Mouse (Mus musculus): Measurements from ENCODE around the gene Socs3. TPM values are rescaled to one million over a fixed set of nuclear protein-coding genes. Genes with fewer than 3 reads are reported as not detected.

The Socs3 gene
- polyA plus RNA-seq, 1 experiment from 2014 or later, result 8.4 TPM

DNA sequence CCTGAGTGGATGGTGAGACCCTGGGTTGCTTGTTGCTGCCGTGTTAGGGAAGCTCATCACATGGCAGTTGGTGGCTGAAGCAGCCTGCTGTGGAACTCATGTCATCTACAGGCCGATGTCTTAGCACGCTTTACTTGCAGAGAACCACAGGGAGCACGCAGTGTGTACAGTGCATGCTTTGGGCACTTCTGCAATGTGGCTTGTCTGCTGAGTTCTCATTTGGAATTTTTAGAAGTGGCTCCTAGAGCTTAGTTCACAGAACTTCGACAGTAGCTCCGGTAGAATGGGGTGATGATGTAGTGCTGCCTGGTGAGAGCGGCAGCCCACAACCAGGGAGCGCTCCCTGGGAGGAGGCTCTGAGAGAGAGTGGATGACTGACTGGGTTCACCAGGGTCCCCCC, 39.0 kb upstream of the Socs3 start:
- 84% methylated on average over 8 of the region's 8 CpGs for WGBS
- ATAC-seq (replicated peaks; ENCODE audit: insufficient number of reproducible peaks, low FRiP score, low TSS enrichment, low read depth), result no peak
- H3K4me2 ChIP-seq (ENCODE audit: low read depth, low read length), result no peak overlapping the region
- no peak overlapping the region for H3K4me3 ChIP-seq (ENCODE audit: low read depth, low read length)
- H3K4me1 ChIP-seq (ENCODE audit: control insufficient read depth, insufficient read depth, low read length), result peaks cover 4% of the 10 kb centered on the region; the same call in 1 of the 2 replicates
- DNase-seq (ENCODE audit: low spot score), result no peak
- H3K27ac ChIP-seq (replicated peaks; ENCODE audit: low read depth, low read length), result no peak overlapping the region
- H3K36me3 ChIP-seq (replicated peaks; ENCODE audit: control insufficient read depth, insufficient read depth, low read depth, low read length), result peaks cover 5% of the 10 kb centered on the region
- H3K27me3 ChIP-seq (ENCODE audit: control insufficient read depth, insufficient read depth, low read length), result no peaks in the 10 kb centered on the region
- H3K9me3 ChIP-seq (replicated peaks; ENCODE audit: control insufficient read depth, low read length), result no peaks in the 10 kb centered on the region
- no peak overlapping the region for H3K9ac ChIP-seq (replicated peaks; ENCODE audit: low read length)

DNA sequence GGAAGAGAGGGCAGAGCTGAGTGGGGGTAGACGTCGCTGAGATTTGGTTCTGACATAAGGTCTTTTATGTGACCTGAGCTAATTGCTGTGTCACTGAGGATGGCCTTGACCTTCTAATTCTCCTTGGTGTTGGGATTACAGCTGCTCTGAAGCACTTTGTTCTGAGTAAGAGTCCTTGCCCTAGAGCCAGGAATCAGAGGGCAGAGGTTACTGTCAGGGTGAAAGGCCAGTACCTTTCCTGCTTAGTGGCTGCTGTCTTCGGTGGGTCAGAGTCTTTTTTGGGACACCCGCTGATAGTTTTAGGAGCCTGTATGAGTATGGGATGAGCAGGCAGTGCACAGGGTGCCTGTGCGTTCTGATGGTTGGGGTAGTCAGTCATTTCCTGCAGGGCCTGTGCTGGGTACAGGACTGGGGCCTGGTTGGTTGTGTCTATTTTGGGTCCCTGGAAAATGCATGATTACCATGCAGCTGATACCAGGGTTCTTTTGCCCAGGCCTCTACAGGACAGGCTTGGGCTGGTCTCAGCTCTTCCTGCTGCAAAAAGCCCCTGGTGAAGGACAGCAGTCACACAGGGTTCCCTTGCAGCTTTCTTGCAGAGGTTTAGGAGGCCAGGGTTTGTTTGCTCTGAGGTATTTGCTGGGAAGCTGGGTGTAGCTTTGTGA, 38.4 kb upstream of the Socs3 start:
- H3K9me3 ChIP-seq (replicated peaks; ENCODE audit: control insufficient read depth, low read length), result no peaks in the 10 kb centered on the region
- no peak overlapping the region for H3K4me3 ChIP-seq (ENCODE audit: low read depth, low read length)
- H3K9ac ChIP-seq (replicated peaks; ENCODE audit: low read length), result no peak overlapping the region
- peaks cover 6% of the 10 kb centered on the region for H3K36me3 ChIP-seq (replicated peaks; ENCODE audit: control insufficient read depth, insufficient read depth, low read depth, low read length)
- no peak overlapping the region for H3K4me2 ChIP-seq (ENCODE audit: low read depth, low read length)
- WGBS, result 35% methylated on average over 5 of the region's 5 CpGs
- no peaks in the 10 kb centered on the region for H3K27me3 ChIP-seq (ENCODE audit: control insufficient read depth, insufficient read depth, low read length)
- no peak for ATAC-seq (replicated peaks; ENCODE audit: insufficient number of reproducible peaks, low FRiP score, low TSS enrichment, low read depth)
- no peak overlapping the region for H3K27ac ChIP-seq (replicated peaks; ENCODE audit: low read depth, low read length)
- H3K4me1 ChIP-seq (ENCODE audit: control insufficient read depth, insufficient read depth, low read length), result peaks cover 4% of the 10 kb centered on the region; the same call in 1 of the 2 replicates
- no peak for DNase-seq (ENCODE audit: low spot score)

DNA sequence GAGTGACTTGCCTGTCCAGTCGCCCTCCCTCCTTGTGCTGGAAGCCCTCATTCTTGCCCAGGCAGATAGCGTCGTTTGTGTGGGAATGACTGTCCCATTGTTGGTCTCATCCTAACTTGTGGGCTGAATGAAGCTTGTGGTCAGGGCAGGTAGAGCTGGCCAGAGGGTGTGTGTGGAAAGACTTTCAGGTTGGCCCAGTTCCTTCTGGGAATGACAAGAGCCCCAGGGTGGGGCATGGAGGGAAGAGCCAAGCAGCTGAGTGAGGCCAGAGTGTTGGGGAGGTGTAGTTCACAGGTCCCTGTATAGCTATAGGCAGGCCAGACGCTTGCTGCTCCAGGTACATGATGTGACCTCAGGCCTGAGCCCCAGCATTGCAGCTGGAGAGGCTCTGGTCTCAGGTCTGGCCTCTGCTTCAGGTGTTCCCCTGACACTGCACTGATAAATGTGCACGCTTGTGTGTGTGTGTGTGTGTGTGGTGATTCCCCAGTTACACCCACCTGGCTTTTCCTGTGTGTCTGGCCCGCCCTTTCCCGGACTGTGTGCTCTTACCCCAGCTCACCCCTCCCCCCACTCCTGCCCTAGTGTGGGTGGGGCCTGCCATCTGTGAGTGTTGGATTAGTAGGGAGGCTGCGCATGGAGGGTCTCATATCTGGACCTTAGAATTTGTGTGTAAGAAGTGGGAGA, 37.8 kb upstream of the Socs3 start:
- Histone ChIP-seq H3K9ac (replicated peaks; ENCODE audit: low read length) (no peak overlapping the region), H3K27me3 (ENCODE audit: control insufficient read depth, insufficient read depth, low read length) (no peaks in the 10 kb centered on the region), H3K4me2 (ENCODE audit: low read depth, low read length) (no peak overlapping the region), H3K9me3 (replicated peaks; ENCODE audit: control insufficient read depth, low read length) (no peaks in the 10 kb centered on the region), H3K4me1 (ENCODE audit: control insufficient read depth, insufficient read depth, low read length) (peaks cover 4% of the 10 kb centered on the region; the same call in 1 of the 2 replicates), H3K27ac (replicated peaks; ENCODE audit: low read depth, low read length) (no peak overlapping the region), H3K4me3 (ENCODE audit: low read depth, low read length) (no peak overlapping the region), H3K36me3 (replicated peaks; ENCODE audit: control insufficient read depth, insufficient read depth, low read depth, low read length) (peaks cover 7% of the 10 kb centered on the region)
- no peak for ATAC-seq (replicated peaks; ENCODE audit: insufficient number of reproducible peaks, low FRiP score, low TSS enrichment, low read depth)
- WGBS, result 64% methylated on average over 8 of the region's 8 CpGs
- no peak for DNase-seq (ENCODE audit: low spot score)

DNA sequence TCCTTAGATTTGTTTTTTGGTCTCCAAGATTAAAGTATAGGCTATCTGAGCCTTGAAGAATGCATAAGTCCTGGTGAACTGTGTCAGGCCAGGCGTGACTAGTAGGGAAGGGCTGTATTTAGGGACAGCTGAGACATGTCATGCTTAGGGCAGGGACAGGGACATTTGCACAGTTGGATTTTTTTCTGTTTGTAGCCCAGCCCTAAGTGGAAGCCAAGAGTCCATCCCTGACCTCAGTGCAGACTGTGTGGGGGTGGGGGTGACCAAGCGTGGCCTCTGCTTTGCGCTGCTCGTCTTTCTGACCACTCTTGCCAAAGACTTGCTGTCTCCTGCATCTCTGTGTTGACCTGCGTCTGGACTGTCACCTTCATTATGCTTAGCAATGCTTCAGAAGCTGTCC, 34.4 kb upstream of the Socs3 start:
- Histone ChIP-seq H3K36me3 (replicated peaks; ENCODE audit: control insufficient read depth, insufficient read depth, low read depth, low read length) (peaks cover 12% of the 10 kb centered on the region), H3K4me1 (ENCODE audit: control insufficient read depth, insufficient read depth, low read length) (peaks cover 4% of the 10 kb centered on the region; the same call in 1 of the 2 replicates), H3K27me3 (ENCODE audit: control insufficient read depth, insufficient read depth, low read length) (no peaks in the 10 kb centered on the region), H3K27ac (replicated peaks; ENCODE audit: low read depth, low read length) (no peak overlapping the region), H3K4me2 (ENCODE audit: low read depth, low read length) (no peak overlapping the region), H3K9me3 (replicated peaks; ENCODE audit: control insufficient read depth, low read length) (no peaks in the 10 kb centered on the region), H3K4me3 (ENCODE audit: low read depth, low read length) (no peak overlapping the region), H3K9ac (replicated peaks; ENCODE audit: low read length) (no peak overlapping the region)
- no peak for ATAC-seq (replicated peaks; ENCODE audit: insufficient number of reproducible peaks, low FRiP score, low TSS enrichment, low read depth)
- DNase-seq (ENCODE audit: low spot score), result no peak
- WGBS, result 86% methylated on average over 5 of the region's 5 CpGs

DNA sequence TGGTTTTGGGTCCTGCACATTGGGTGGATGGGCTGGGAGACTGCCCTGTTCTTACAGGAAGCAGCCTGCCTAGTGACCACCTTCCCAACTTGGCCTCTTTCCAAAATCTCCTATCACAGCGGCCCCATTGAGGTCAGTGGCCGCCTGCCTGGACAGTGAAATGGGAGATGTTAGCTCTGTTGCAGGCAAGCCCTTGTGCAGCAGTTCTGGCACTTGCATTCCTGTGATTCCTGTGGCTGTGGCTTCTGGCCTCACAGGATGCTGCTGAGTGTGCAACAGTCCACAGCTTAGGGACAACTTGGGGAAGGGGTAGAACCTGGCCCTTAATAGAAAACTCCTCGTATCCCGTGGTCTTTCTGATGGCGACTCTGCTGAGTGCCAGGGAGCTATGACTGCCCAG, 33.9 kb upstream of the Socs3 start:
- Histone ChIP-seq H3K27ac (replicated peaks; ENCODE audit: low read depth, low read length) (no peak overlapping the region), H3K4me1 (ENCODE audit: control insufficient read depth, insufficient read depth, low read length) (peaks cover 4% of the 10 kb centered on the region; the same call in 1 of the 2 replicates), H3K27me3 (ENCODE audit: control insufficient read depth, insufficient read depth, low read length) (no peaks in the 10 kb centered on the region), H3K9me3 (replicated peaks; ENCODE audit: control insufficient read depth, low read length) (no peaks in the 10 kb centered on the region), H3K4me3 (ENCODE audit: low read depth, low read length) (no peak overlapping the region), H3K9ac (replicated peaks; ENCODE audit: low read length) (no peak overlapping the region), H3K36me3 (replicated peaks; ENCODE audit: control insufficient read depth, insufficient read depth, low read depth, low read length) (peaks cover 12% of the 10 kb centered on the region), H3K4me2 (ENCODE audit: low read depth, low read length) (no peak overlapping the region)
- 78% methylated on average over 5 of the region's 5 CpGs for WGBS
- ATAC-seq (replicated peaks; ENCODE audit: insufficient number of reproducible peaks, low FRiP score, low TSS enrichment, low read depth), result no peak
- no peak for DNase-seq (ENCODE audit: low spot score)

DNA sequence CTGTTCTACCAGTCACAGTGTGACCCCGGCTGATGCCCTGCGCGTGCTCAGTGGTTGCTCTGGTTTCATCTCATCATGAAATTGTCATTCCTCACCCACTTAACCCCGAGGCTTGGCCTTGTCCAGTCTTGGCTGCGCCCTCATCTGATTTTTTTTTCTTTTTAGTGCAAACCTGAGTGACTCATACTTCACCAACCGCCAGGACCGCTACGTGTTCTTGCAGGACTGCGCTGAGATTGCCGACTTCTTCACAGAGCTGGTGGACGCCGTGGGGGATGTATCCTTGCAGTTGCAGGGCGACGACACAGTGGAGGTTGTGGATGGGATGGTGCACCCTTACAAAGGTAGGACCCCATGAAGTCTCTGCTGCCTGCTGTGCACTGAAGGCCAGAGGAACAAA, 33.3 kb upstream of the Socs3 start:
- WGBS, result 95% methylated on average over 14 of the region's 14 CpGs
- ATAC-seq (replicated peaks; ENCODE audit: insufficient number of reproducible peaks, low FRiP score, low TSS enrichment, low read depth) (no peak), DNase-seq (ENCODE audit: low spot score) (no peak)
- Histone ChIP-seq H3K4me1 (ENCODE audit: control insufficient read depth, insufficient read depth, low read length) (peaks cover 4% of the 10 kb centered on the region; the same call in 1 of the 2 replicates), H3K9ac (replicated peaks; ENCODE audit: low read length) (no peak overlapping the region), H3K9me3 (replicated peaks; ENCODE audit: control insufficient read depth, low read length) (no peaks in the 10 kb centered on the region), H3K4me2 (ENCODE audit: low read depth, low read length) (no peak overlapping the region), H3K27me3 (ENCODE audit: control insufficient read depth, insufficient read depth, low read length) (no peaks in the 10 kb centered on the region), H3K36me3 (replicated peaks; ENCODE audit: control insufficient read depth, insufficient read depth, low read depth, low read length) (peaks cover 12% of the 10 kb centered on the region), H3K27ac (replicated peaks; ENCODE audit: low read depth, low read length) (no peak overlapping the region), H3K4me3 (ENCODE audit: low read depth, low read length) (no peak overlapping the region)

DNA sequence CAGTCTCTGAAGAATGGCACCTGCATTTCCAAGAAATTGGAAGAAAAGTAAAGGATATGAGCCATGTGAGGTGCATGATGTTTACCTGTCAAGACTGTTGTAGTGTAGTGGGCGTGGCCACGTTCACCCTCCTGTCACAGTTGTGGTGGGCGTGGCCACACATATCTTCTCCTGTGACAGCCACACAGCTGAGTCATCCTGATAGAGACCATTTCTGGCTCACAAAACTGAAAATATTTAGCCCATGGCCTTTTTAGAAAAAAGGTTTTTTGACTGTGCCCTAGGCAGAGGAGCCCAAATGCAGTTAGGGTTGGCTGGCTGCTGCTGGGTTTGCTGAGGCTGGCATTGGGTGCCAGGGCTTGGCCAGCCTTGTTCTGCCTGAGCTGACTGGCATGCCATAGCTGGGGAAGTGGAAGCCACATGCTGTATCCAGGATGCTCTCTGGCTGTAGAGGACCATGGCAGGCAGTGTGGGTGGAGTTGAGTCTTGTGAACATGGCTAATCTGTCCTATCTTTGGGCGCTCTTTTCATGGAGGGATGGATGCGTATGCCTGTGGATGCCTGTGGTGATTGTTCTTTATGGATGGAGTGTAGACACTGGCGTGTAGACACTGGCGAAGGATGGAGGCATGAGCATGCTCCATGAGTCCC, 30.8 kb upstream of the Socs3 start:
- Histone ChIP-seq H3K4me2 (ENCODE audit: low read depth, low read length) (no peak overlapping the region), H3K36me3 (replicated peaks; ENCODE audit: control insufficient read depth, insufficient read depth, low read depth, low read length) (peaks cover 12% of the 10 kb centered on the region), H3K9me3 (replicated peaks; ENCODE audit: control insufficient read depth, low read length) (no peaks in the 10 kb centered on the region), H3K27ac (replicated peaks; ENCODE audit: low read depth, low read length) (no peak overlapping the region), H3K27me3 (ENCODE audit: control insufficient read depth, insufficient read depth, low read length) (no peaks in the 10 kb centered on the region), H3K4me3 (ENCODE audit: low read depth, low read length) (no peak overlapping the region), H3K9ac (replicated peaks; ENCODE audit: low read length) (no peak overlapping the region), H3K4me1 (ENCODE audit: control insufficient read depth, insufficient read depth, low read length) (no peaks in the 10 kb centered on the region)
- WGBS, result 92% methylated on average over 7 of the region's 7 CpGs
- ATAC-seq (replicated peaks; ENCODE audit: insufficient number of reproducible peaks, low FRiP score, low TSS enrichment, low read depth) (no peak), DNase-seq (ENCODE audit: low spot score) (no peak)

DNA sequence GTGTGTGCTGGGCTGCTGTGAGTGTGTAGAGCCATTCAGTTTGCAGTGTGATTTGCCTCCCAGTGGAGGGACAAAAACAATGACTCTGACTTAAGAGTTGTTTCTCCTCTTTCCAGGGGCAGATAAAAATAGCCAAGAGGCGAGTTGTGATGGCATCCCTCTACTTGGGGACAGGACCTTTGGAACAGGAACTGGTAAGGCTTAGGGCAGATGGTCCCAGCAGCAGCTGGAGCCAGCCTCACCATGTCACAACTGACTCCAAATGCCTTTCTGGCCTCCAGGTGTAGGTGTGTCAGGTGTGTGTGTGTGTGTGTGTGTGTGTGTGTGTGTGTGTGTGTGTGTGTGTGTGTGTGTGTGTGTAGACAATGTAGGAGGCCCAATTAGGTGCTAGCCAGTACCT, 30.2 kb upstream of the Socs3 start:
- Histone ChIP-seq H3K9me3 (replicated peaks; ENCODE audit: control insufficient read depth, low read length) (no peaks in the 10 kb centered on the region), H3K4me1 (ENCODE audit: control insufficient read depth, insufficient read depth, low read length) (no peaks in the 10 kb centered on the region), H3K27ac (replicated peaks; ENCODE audit: low read depth, low read length) (no peak overlapping the region), H3K27me3 (ENCODE audit: control insufficient read depth, insufficient read depth, low read length) (no peaks in the 10 kb centered on the region), H3K9ac (replicated peaks; ENCODE audit: low read length) (no peak overlapping the region), H3K4me2 (ENCODE audit: low read depth, low read length) (no peak overlapping the region), H3K36me3 (replicated peaks; ENCODE audit: control insufficient read depth, insufficient read depth, low read depth, low read length) (peaks cover 8% of the 10 kb centered on the region), H3K4me3 (ENCODE audit: low read depth, low read length) (no peak overlapping the region)
- ATAC-seq (replicated peaks; ENCODE audit: insufficient number of reproducible peaks, low FRiP score, low TSS enrichment, low read depth) (no peak), DNase-seq (ENCODE audit: low spot score) (no peak)
- 42% methylated on average over 1 of the region's 1 CpGs for WGBS

Data from embryonic facial prominence, embryonic 11.5 days (tissue).